Mouse (Mus musculus) E14TG2a.4 (cell line): ENCODE data around the gene Dpp4.

ENCODE experiments used
- H3K27me3 ChIP-seq: 2 replicates; pipeline ENCODE4 v1.6.1; 2014; ENCODE audit warnings: low read length, control low read depth; ENCODE audit not compliant: insufficient read depth
- H3K36me3 ChIP-seq: 2 replicates; pipeline ENCODE4 v1.6.1; 2014; ENCODE audit warnings: low read length, control low read depth; ENCODE audit not compliant: insufficient read depth
- H3K4me1 ChIP-seq: replicated peaks from 2 replicates; pipeline ENCODE4 v1.6.1; 2014; ENCODE audit warnings: low read depth, low read length, control low read depth
- H3K4me3 ChIP-seq: replicated peaks from 2 replicates; pipeline ENCODE4 v1.5.1; 2014; ENCODE audit warnings: mild to moderate bottlenecking, low read length
- H3K9me3 ChIP-seq: 2 replicates; pipeline ENCODE4 v1.6.1; 2014; ENCODE audit warnings: low read length, control low read depth
- CTCF ChIP-seq: conservative IDR thresholded peaks from 2 replicates; pipeline ENCODE4 v1.5.1; 2014; ENCODE audit warnings: low read length
- NANOG ChIP-seq: IDR thresholded peaks from 2 replicates; pipeline ENCODE4 v1.6.1; 2014; ENCODE audit warnings: borderline replicate concordance, low read length, mixed read lengths
- POU5F1 ChIP-seq: IDR thresholded peaks from 2 replicates; pipeline ENCODE4 v1.6.1; 2014; ENCODE audit warnings: low read length, borderline replicate concordance

The Dpp4 gene

DNA sequence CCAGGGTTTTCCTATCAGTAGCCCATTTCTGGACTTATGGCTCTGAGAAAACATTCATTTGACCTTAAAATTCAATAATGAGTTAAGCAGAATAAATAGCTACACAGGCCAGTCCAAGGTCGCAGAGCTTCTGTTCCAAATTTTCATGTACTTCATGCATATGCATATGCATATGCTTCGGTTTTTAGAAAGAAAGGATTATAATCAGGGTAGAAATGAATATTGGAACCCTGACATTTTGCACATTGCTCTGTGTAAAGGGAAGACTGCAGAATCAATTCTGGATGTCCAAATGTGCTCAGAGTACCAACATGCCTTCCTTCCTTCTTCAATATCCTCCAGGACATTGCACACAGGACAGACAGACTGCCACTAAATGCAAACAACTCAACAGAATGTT is 104.6 kb downstream of the Dpp4 start:
- TF ChIP-seq NANOG (no peak), CTCF (no peak), POU5F1 (no peak)
- Histone ChIP-seq H3K9me3 (no peaks in the 10 kb centered on the region), H3K27me3 (no peaks in the 10 kb centered on the region), H3K36me3 (no peaks in the 10 kb centered on the region), H3K4me3 (no peak overlapping the region), H3K4me1 (no peaks in the 10 kb centered on the region)

GRCm38 (mm10) chr2:62306978-62307377 is 105.1 kb downstream of the Dpp4 start:
- H3K9me3 ChIP-seq = no peaks in the 10 kb centered on the region
- no peaks in the 10 kb centered on the region for H3K36me3 ChIP-seq
- no peak for TF ChIP-seq NANOG
- no peak for TF ChIP-seq CTCF
- no peak for TF ChIP-seq POU5F1
- H3K27me3 ChIP-seq = no peaks in the 10 kb centered on the region
- H3K4me3 ChIP-seq = no peak overlapping the region
- H3K4me1 ChIP-seq = no peaks in the 10 kb centered on the region

DNA sequence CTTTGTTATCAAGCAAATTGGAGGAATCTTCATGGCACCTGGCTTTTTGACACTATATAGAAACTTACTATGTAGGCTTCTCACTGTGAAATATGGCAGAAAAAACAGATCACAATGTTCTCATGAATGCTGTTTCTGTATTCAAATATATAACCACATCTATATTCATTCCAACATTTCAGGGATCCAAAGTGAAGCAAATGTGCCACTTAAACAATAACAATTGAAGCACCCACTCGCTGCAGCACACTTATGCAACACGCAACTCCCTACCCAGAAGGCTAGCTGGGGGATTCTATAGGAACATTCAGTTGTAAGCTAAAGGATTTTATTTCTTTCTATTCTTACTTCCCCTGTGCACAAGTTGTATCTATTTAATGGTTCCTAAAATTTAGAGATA is 110.3 kb downstream of the Dpp4 start:
- H3K27me3 ChIP-seq = no peaks in the 10 kb centered on the region
- H3K36me3 ChIP-seq = no peaks in the 10 kb centered on the region
- H3K9me3 ChIP-seq = no peaks in the 10 kb centered on the region
- TF ChIP-seq CTCF = no peak
- TF ChIP-seq POU5F1 = no peak
- no peak for TF ChIP-seq NANOG
- H3K4me3 ChIP-seq = no peak overlapping the region
- H3K4me1 ChIP-seq = no peaks in the 10 kb centered on the region

DNA sequence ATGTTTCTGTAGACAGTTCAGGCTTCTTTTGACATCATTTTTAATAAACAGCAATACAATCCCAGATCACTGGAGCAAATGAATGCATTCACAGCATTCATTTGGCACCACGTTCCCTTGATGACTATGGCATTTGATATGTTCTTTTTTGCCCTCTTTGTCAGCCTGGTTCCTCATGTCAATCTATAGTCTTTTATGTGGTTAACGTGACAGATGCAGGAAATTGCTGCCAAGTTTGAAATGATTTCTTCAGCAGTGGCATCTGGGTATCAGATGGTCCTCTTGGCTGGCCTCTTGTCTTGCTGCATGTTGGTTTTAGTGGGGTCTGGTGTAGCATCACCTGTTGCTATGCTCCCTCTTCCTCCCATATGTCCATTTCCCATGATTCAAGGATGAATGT is 118.2 kb downstream of the Dpp4 start:
- no peak overlapping the region for H3K4me3 ChIP-seq
- H3K4me1 ChIP-seq = no peaks in the 10 kb centered on the region
- H3K36me3 ChIP-seq = no peaks in the 10 kb centered on the region
- no peak for TF ChIP-seq POU5F1
- no peak for TF ChIP-seq NANOG
- H3K9me3 ChIP-seq = no peaks in the 10 kb centered on the region
- no peaks in the 10 kb centered on the region for H3K27me3 ChIP-seq

- Histone ChIP-seq H3K4me3 (no peak overlapping the region), H3K9me3 (no peaks in the 10 kb centered on the region), H3K36me3 (no peaks in the 10 kb centered on the region), H3K4me1 (no peaks in the 10 kb centered on the region), H3K27me3 (no peaks in the 10 kb centered on the region)
- TF ChIP-seq CTCF = no peak
- TF ChIP-seq POU5F1 = no peak
- no peak for TF ChIP-seq NANOG
These were observed 124.5 kb downstream of the Dpp4 start for GRCm38 (mm10) chr2:62287532-62287931.

DNA sequence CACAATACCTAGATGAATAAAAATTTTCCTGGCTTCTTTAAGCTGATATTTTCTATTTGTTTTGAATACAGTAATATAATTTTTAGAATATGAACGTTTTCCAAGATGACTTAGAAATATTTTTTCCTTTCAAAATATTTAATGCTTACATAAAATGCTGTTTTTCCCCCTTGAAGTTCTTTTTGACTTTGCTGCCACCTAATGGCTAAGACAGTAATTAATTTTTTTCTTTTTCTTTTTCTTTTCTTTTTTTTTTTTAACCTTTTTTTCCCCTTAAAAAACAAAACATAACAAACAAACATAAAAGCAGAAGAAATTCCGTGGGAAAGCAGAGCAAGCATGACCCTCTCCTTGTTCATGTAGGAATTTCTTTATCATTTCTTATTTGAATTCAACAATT is 126.2 kb downstream of the Dpp4 start:
- no peaks in the 10 kb centered on the region for H3K36me3 ChIP-seq

GRCm38 (mm10) chr2:62285026-62285425 is 127.0 kb downstream of the Dpp4 start:
- Histone ChIP-seq H3K36me3 (no peaks in the 10 kb centered on the region), H3K4me1 (no peaks in the 10 kb centered on the region)

More for the DNA sequence above, 126.2 kb downstream of the Dpp4 start:
- H3K27me3 ChIP-seq = no peaks in the 10 kb centered on the region
- TF ChIP-seq POU5F1 (no peak), CTCF (peak; percentile 18; the same call in 1 of the 2 replicates), NANOG (no peak)
- no peaks in the 10 kb centered on the region for H3K9me3 ChIP-seq
- H3K4me3 ChIP-seq = no peak overlapping the region
- H3K4me1 ChIP-seq = no peaks in the 10 kb centered on the region

More at GRCm38 (mm10) chr2:62285026-62285425, 127.0 kb downstream of the Dpp4 start:
- no peaks in the 10 kb centered on the region for H3K9me3 ChIP-seq
- no peaks in the 10 kb centered on the region for H3K27me3 ChIP-seq
- no peak overlapping the region for H3K4me3 ChIP-seq
- TF ChIP-seq POU5F1 = no peak
- no peak for TF ChIP-seq CTCF
- TF ChIP-seq NANOG = no peak
